Mouse (Mus musculus): ENCODE results near the gene Gm28047.
"Not testable (repeated sequence)": the region's sequence is repeated elsewhere in the genome, so short reads cannot be mapped to it uniquely, and the experiment has no call there.

Gm28047 gene

DNA sequence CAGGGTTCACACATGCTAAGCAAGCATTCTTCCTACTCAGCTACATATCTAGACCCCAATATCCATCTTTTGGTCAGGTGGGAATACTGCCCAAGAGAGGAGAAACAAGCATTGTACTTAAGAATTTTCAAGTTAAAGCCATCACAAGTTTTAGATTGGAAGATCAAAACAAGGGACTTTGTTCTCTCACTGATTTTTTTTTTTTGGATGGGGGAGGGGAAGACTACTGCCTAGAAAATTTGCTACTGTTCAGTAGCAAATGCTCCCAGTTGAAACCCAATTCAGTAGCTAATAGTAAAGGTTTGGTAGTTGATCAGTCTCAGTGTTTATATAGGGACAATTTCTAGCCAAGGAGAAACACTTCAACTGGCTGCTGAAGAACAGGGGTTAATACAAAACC lies 2.3 kb downstream of the Gm28047 start:
- in situ Hi-C loops (cut with MboI; ENCODE audit: low sequenced_read_pairs): no loop called here

DNA sequence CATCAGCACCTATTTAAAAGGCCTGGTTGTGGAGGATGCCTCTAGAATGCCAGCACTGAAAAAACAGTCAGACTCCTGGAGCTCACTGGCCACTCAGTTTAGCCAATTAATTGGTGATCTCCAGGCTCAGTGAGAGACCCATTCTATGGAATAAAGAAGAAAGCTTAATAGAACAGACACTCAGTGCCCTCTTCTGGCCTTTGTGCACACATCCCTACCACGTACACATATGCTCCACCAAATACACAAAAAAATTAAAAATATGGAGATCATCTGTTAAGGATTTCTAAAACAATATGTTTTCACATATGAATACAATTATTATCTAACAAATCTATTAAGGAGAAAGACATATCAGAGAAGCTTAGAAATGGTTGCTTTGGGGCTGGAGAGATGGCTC lies 4.1 kb downstream of the Gm28047 start:
- in situ Hi-C loops (cut with MboI; ENCODE audit: low sequenced_read_pairs): no loop called here

GRCm38 (mm10) chr15:102619486-102619885 lies 5.4 kb downstream of the Gm28047 start:
- in situ Hi-C loops (cut with MboI; ENCODE audit: low sequenced_read_pairs): no loop called here

DNA sequence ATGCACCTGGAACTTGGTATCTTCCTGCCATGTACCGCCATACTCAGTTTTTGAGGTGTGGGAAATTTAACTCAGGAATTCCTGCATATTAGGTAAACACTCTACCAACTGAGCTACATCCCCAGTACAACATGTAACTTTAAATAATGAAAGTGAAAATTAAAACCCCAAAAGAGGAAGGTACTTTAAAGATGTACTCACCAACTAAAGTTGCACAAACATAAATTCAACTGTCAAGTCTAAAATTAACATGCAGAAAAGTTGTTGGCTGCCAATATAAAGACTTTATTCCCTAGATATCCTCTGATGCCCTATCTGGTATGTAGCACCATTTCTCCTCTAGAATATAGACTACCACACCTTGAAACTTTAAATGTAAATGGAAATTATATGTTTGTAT lies 7.2 kb downstream of the Gm28047 start:
- in situ Hi-C loops (cut with MboI; ENCODE audit: low sequenced_read_pairs): no loop called here

DNA sequence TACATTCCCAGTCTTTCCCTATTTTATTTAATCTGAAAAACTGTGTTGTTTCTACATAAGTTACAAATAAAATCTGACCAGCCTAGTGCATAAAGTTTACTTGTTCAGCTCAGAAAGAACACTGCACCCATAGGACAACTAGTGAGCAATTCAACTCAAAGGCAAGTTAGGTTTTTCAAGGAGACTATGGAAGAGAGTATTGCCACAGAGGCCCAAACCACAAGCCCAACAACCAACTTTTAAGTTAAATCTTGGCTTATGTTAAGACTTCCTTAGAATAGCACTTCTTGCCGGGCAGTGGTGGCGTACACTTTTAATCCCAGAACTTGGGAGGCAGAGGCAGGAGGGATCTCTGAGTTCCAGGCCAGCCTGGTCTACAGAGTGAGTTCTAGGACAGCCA lies 8.7 kb downstream of the Gm28047 start:
- in situ Hi-C loops (cut with MboI; ENCODE audit: low sequenced_read_pairs): no loop called here

- in situ Hi-C loops (cut with MboI; ENCODE audit: low sequenced_read_pairs): no loop called here
Measured at GRCm38 (mm10) chr15:102614224-102614623, 10.6 kb downstream of the Gm28047 start.

DNA sequence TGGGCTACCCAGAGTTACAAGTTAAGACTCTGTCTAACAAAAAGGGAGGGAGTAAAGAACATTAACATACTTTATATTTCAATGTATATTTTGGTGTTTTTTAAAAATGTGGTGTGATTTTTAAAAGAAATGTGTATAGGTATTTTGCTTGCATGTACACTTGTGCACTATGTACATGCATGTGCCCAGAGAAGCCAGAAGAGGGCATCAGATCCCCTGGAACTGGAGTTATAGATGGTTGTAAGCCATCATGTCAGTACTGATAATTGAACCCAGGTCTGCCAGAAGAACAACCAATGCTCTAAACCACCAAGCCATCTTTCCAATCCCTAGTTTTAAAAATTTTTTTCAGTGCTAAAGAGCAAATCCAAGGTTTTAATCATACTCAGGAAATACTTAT lies 11.9 kb downstream of the Gm28047 start:
- in situ Hi-C loops (cut with MboI; ENCODE audit: low sequenced_read_pairs): no loop called here

DNA sequence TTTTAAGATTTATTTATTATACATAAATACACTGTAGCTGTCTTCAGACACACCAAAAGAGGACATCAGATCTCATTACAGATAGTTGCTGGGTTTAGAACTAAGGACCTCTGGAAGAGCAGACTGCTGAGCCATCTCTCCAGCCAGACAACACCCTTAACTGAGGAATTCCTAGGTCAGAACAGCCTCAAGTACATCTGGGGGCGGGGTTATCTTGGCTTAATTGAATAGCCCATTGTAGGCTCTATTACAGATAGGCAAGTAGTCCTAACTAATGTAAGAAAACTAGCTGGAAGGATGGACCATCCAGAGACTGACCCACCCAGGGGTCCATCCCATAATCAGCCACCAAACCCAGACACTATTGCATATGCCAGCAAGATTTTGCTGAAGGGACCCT lies 16.3 kb downstream of the Gm28047 start:
- in situ Hi-C loops (cut with MboI; ENCODE audit: low sequenced_read_pairs): not testable (repeated sequence)

- in situ Hi-C loops (cut with MboI; ENCODE audit: low sequenced_read_pairs): no loop called here
Measured at GRCm38 (mm10) chr15:102593996-102594656, 30.7 kb downstream of the Gm28047 start.

DNA sequence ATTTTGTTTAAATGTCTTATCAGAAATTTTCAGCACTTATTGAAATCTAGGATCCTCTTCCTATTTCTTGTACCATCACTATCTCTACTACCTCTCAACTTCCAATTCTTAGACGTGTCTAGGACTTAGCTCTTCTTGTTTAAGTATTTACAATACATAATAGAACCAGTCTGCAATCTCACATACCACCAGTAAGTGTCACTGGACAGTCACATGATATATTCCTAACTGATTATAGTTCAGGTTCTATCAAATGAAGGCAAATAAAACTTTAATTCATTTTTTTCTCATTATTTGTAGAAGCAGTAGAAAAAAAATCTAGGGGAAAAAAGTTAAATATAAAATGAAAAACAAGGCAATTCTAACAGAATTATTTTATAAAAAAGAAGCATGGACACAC lies 32.2 kb downstream of the Gm28047 start:
- in situ Hi-C loops (cut with MboI; ENCODE audit: low sequenced_read_pairs): no loop called here

- in situ Hi-C loops (cut with MboI; ENCODE audit: low sequenced_read_pairs): no loop called here
Measured at GRCm38 (mm10) chr15:102590567-102590966, 34.3 kb downstream of the Gm28047 start.

DNA sequence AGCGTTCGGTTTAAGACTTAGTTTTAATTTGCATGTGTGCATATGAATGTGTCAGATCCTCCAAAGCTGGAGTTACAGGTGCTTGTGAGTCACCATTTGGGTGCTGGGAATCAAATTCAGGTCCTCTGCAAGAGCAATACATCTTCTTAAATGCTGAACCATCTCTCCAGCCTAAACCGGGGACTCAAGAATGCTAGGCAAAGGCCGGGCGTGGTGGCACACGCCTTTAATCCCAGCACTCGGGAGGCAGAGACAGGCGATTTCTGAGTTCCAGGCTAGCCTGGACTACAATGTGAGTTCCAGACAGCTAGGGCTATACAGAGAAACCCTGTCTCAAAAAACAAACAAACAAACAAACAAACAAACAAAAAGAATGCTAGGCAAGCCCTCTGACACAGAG lies 35.0 kb downstream of the Gm28047 start:
- in situ Hi-C loops (cut with MboI; ENCODE audit: low sequenced_read_pairs): no loop called here

DNA sequence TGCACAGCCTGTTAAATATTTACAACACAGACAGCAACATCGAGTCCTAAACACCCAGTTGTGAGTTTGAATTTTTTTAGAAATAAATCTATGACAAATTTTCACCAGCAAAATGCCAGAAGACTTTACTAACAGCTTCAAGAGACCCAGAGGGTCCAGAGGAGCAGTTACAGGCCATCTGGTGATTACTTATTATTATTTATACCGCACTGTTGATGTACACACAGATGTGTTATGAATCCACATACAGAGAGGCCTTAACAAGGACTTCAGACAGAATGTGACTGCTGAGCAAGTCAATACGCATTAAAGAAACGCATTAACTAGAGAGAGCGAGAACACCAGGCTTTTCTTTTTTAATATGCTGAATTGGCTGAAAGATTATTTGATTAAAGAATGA lies 39.4 kb downstream of the Gm28047 start:
- in situ Hi-C loops (cut with MboI; ENCODE audit: low sequenced_read_pairs): no loop called here

DNA sequence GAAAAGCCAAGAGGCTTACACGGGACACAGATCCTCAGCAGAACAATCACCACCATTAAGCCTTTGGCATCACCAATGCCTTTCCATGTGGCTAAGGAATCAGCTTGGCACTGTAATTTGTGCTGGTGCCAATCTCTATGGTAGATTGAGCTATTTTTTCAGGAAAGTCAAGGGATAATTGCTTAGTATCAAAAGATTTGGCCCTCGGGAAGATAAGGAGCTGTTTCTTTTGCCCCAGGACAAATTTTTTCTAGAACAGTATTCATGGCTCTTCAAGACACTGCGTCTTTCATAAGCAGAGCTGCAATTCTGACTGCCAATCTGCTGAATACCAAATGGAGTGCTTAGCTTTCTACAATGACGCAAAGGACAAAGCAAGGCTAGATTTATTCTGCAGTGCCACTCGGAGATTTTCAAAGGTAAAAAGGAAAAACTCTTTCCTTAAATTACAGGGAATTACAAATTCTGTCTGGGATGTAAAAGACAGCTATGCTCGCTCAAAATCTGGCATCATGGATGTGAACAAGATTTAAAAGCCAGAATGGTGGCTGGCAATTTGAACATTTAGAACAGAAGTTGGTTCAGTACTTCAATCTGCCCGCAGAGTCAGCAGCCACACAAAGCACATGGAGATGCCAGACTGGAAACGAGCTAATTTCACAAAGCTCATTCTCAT lies 41.0 kb downstream of the Gm28047 start:
- in situ Hi-C loops (cut with MboI; ENCODE audit: low sequenced_read_pairs): no loop called here

GRCm38 (mm10) chr15:102581205-102581604 lies 43.7 kb downstream of the Gm28047 start:
- in situ Hi-C loops (cut with MboI; ENCODE audit: low sequenced_read_pairs): no loop called here

GRCm38 (mm10) chr15:102578351-102578750 lies 46.5 kb downstream of the Gm28047 start:
- in situ Hi-C loops (cut with MboI; ENCODE audit: low sequenced_read_pairs): no loop called here

- in situ Hi-C loops (cut with MboI; ENCODE audit: low sequenced_read_pairs): no loop called here
Measured at GRCm38 (mm10) chr15:102576972-102577371, 47.9 kb downstream of the Gm28047 start.

- in situ Hi-C loops (cut with MboI; ENCODE audit: low sequenced_read_pairs): no loop called here
Measured at GRCm38 (mm10) chr15:102572081-102572480, 52.8 kb downstream of the Gm28047 start.

GRCm38 (mm10) chr15:102567849-102568248 lies 57.0 kb downstream of the Gm28047 start:
- in situ Hi-C loops (cut with MboI; ENCODE audit: low sequenced_read_pairs): no loop called here

GRCm38 (mm10) chr15:102563681-102564080 lies 61.2 kb downstream of the Gm28047 start:
- in situ Hi-C loops (cut with MboI; ENCODE audit: low sequenced_read_pairs): no loop called here

DNA sequence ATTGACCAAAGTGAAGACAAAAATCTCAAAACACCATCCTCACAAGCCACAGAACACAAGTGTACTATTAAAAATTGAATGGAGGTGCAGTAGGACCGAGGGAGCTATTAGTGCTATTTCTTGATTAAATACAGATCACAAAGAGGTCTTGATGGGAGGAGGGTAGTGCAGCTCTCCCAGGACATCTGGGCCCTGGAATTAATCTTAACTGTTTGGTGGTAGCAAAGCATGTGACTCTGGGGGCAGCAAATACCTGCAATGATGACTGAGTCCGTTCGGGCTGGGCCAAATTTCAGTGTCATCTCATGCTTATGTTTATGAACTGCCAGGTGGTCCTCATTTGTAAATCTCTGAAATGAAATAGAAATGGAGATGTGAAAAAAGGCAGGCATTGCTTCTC lies 61.8 kb downstream of the Gm28047 start:
- in situ Hi-C loops (cut with MboI; ENCODE audit: low sequenced_read_pairs): no loop called here

- in situ Hi-C loops (cut with MboI; ENCODE audit: low sequenced_read_pairs): no loop called here
Measured at GRCm38 (mm10) chr15:102562491-102562890, 62.4 kb downstream of the Gm28047 start.

DNA sequence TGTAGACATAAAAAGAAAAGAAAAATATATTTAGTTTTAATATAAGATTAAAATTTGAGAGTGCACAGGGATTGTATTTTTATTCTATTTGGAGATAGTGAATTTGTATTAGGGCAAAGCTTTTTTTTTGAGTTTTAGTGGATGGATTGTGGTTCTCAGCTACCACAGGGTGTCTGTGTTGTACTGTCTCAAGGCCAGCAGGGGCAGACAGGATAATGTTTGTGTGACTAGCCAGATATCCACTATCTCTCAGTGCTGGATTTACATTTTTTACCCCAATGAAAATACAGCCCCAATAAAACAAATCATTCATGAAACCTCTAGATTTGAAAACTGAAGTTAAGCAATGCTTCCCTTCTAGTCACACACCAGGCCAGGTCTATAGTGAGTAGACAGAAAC lies 67.3 kb downstream of the Gm28047 start:
- in situ Hi-C loops (cut with MboI; ENCODE audit: low sequenced_read_pairs): no loop called here
